Mouse (Mus musculus): Measurements from ENCODE around the gene Synpr.
"Not testable (repeated sequence)": the region's sequence is repeated elsewhere in the genome, so short reads cannot be mapped to it uniquely, and the experiment has no call there.

The Synpr gene

DNA sequence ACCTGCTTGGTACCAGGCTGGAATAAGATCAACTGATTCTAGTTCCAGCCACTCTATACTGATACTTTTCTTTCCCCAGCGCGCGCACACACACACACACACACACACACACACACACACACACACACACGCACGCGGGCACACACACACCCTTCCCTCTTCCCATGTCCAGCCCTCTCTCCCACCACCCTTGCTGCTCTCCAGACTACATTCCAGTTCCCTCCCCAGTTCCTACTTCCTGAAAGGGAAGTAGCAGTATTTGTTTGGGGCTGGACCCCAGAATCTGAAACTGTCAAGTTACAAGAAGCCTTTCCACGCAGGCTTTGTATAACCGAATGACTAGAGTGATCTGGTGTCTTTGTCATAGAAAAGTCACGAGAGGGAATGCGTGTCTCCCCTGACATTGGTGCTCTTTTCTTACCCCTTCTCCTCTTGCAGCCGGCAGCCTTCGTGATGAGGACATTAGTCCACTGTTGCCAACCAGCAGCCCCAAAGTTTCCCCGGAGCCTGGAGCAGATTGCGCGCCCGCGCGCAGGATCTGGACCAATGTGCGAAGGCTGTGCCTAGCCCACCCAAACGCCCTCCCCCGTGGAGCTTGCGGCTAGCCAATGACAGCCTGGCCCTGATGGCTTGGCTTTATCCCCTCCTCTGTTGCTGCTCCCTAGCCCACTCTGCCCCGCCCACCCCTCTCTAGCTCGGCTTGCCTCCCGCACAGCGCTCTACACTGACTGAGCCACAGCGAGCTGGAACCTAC is at the start of gene Synpr:
Gene Synpr (plus strand): TSS at position 690 of the 754 bp plus-strand sequence.
- no peak for DNase-seq (ENCODE audit: low read depth, low spot score)

- DNase-seq (ENCODE audit: low read depth, low spot score) = peak; percentile 57
Observed at GRCm38 (mm10) chr14:13236929-13237328, 47.7 kb upstream of the Synpr start.

DNA sequence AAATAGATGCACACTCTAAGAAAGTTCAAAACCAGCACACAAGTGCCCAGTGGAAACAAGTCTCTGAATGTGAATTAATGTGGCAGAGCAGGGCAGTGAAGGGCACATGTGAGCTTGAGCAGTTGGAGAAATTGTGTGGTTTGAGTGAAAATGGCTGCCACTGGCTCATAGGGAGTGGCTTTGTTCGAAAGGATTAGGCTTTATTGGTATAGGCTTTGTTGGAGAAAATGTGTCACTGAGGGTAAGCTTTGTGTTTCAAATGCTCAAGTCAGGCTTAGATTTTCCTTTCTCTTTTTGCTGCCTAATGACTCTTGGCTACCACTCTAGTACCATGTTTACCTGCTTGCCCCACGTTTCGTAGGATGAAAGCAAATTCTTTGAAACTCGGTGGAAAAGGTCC is 37.1 kb upstream of the Synpr start:
- DNase-seq (ENCODE audit: low read depth, low spot score) = no peak

DNA sequence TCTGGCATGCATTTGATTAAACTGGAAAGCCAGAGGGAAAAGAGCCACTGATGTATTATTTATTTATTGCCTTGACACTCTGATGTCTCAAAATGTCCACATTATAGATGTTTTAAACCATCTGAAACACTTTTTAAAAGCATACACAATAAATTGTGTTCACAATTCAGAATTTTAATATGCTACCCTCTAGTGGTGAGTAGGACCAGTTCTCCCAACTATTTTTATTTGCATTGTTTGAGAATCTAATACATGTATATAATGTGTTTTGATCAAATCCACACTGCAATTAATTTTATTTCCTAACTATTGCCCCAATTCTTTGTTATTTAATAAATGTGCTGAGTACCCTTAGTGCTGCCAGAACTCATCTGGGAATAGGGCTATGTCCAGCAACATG is 35.2 kb upstream of the Synpr start:
- no peak for DNase-seq (ENCODE audit: low read depth, low spot score)

DNA sequence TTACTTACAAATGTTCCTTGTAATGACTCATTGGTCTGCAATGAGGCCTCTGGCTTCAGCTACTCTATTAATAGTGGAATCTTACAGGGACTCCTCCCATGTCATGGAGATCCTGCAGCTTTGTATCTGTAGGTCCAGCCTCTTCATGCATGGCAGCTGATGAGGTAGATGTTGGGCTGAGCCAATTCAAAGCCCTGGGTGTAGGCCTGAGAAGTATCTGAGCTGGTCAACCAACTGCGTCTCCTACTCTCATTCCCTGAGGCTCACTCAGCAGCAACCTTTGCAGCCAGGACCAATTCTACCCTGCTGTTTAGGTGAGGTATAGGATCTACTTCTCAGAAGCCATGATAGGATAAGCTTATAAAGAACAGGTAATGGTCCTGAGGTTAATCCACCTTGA is 32.0 kb upstream of the Synpr start:
- DNase-seq (ENCODE audit: low read depth, low spot score) = peak; percentile 2

DNA sequence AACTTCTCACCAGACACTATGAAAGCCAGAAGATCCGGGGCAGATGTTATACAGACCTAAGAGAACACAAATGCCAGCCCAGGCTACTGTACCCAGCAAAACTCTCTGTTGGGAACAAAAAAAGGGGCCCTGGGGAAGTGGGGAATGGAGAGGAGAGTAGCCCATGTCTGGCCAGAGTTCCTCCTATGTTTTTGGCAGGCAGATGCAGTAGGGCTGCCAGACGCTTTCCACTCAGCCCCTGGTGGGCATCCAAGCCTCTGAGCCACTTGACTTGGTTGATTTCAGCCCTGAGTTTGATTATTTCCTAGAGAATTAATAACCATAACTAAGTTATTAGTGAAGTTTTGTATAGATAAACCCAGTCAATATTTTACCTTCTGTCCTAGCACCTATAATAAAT is 29.8 kb upstream of the Synpr start:
- DNase-seq (ENCODE audit: low read depth, low spot score) = not testable (repeated sequence)

DNA sequence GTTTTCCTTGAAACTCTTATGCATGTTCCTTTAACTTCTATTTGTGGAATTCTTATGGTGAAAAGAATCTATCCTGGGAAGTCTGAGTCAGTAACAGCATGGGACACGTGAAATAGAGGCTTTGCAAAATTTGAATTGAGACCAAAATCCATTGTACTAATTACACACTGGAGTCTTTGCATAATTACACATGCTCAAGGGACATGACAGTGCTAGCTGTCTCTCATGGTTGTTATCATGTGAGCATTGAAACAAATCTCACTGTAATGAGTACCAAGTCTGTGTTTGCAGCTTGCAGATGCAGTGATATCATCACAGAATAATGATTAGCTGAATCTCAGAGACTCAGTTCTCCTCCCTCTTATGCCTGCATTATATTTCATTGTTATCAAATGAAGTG is 22.2 kb upstream of the Synpr start:
- DNase-seq (ENCODE audit: low read depth, low spot score) = no peak

- DNase-seq (ENCODE audit: low read depth, low spot score) = no peak
Observed at GRCm38 (mm10) chr14:13266331-13266730, 18.2 kb upstream of the Synpr start.

- DNase-seq (ENCODE audit: low read depth, low spot score) = no peak
Observed at GRCm38 (mm10) chr14:13267181-13267580, 17.4 kb upstream of the Synpr start.

- no peak for DNase-seq (ENCODE audit: low read depth, low spot score)
Observed at GRCm38 (mm10) chr14:13283211-13283610, 1.4 kb upstream of the Synpr start.

- no peak for DNase-seq (ENCODE audit: low read depth, low spot score)
Observed at GRCm38 (mm10) chr14:13284845-13285198, 242 bp downstream of the Synpr start.

- DNase-seq (ENCODE audit: low read depth, low spot score) = no peak
Observed at GRCm38 (mm10) chr14:13285341-13286130, 956 bp downstream of the Synpr start.

- no peak for DNase-seq (ENCODE audit: low read depth, low spot score)
Observed at GRCm38 (mm10) chr14:13294200-13294599, 9.6 kb downstream of the Synpr start.

- DNase-seq (ENCODE audit: low read depth, low spot score) = no peak
Observed at GRCm38 (mm10) chr14:13314323-13314722, 29.7 kb downstream of the Synpr start.

DNA sequence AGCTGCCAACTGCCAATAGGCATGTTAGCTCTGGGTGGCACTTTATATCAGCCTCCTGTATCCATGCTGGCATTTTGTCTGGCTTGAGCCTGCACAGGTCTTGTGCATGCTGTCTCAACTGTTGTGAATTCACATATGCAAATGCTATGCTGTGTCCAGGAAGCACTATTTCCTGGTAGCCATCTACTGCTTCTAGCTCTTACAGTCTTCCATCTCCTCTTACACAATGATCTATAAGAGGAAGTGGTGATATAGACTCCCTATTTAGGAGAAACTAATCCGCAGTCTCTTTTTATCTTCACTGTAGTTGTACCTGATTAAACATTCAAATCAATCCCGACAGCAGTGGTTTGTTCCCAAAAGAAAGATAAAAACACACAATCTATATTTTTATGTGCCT is 43.9 kb downstream of the Synpr start:
- DNase-seq (ENCODE audit: low read depth, low spot score) = no peak

- DNase-seq (ENCODE audit: low read depth, low spot score) = no peak
Observed at GRCm38 (mm10) chr14:13332497-13333306, 48.1 kb downstream of the Synpr start.

DNA sequence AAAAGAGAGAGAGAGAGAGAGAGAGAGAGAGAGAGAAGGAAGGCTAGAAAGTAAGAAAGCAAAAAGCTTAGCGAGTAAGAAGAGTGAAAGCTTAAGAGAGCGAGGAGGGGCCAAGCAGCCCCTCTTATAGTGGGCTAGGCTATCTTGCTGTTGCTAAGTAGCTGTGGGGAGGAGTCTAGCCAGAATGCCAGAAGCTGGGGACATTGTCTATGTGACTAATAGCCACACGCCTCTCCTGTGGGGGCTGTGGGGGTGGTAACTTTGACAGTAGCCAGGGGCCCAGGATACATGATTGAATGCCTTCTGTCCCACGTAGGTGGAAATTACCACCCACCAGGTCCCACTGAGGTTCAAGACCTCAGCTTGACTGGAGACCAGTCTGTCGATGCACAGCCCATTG is 48.8 kb downstream of the Synpr start:
- no peak for DNase-seq (ENCODE audit: low read depth, low spot score)

- no peak for DNase-seq (ENCODE audit: low read depth, low spot score)
Observed at GRCm38 (mm10) chr14:13336162-13336561, 51.6 kb downstream of the Synpr start.

DNA sequence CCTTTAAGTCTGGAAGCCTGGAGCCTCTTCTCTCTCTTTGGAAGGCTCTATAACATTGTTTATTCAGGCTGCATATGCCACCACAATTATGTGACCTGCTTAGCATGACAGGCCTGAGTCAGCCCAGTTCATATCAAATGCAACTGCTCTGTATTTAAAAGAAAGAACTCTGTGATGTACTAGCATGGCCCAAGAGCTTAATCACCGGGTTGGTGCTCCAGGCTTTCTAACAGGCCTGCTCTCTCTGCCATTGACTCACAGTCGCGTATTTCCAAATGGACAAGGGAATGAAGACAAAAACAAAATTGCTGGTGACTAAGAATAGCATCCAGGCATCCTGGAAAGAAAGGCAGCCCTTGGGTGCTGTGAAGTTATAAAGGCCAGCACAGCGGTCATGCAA is 56.1 kb downstream of the Synpr start:
- no peak for DNase-seq (ENCODE audit: low read depth, low spot score)

DNA sequence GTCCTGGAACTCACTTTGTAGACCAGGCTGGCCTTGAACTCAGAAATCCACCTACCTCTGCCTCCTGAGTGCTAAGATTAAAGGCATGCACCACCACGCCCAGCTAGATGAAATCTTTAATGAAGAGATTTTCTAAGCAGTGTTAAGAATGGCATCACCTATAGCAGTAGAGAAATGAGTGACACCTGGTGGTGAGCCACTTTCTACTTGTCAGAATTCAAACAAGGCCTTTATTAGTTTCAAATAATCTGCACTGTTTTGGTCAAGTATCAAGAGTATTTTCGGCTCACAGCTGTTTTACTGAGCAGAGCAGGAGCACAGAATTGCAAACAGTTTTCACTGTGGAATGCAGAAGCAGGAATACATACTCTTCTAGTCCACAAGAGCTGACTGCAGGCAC is 59.7 kb downstream of the Synpr start:
- no peak for DNase-seq (ENCODE audit: low read depth, low spot score)

DNA sequence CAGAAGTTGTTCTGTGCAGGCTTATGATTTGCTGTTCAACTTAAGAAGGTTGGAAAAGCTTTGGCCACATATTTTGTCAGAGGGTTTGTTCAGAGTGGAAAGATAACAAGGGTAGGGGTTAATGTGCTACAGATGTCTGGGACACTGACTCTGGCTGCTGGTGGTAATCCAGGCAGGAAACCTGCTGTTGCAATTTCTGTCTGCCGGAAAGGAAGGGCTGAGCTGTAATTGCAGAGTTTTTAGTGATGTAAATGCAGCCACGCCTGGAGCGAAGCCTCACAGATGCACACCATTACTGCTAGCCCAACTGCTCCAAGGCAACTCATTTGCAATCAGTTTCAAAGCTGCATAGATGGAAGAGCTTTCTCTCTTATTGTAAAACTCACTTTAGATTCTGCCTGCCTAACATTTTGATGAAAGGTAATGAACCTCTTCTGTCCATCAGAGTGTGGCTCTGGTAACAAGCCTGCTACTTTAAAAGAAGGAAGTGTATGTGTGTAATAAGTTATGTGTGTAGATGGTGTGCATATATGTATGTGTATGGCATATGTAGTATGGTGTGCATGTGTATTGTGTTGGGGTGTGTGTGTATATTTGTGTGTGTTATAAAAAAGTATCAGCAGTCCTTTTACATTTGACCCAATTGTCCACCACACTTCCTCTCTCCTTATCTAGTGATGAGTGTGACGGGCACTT is 64.7 kb downstream of the Synpr start:
- DNase-seq (ENCODE audit: low read depth, low spot score) = no peak

DNA sequence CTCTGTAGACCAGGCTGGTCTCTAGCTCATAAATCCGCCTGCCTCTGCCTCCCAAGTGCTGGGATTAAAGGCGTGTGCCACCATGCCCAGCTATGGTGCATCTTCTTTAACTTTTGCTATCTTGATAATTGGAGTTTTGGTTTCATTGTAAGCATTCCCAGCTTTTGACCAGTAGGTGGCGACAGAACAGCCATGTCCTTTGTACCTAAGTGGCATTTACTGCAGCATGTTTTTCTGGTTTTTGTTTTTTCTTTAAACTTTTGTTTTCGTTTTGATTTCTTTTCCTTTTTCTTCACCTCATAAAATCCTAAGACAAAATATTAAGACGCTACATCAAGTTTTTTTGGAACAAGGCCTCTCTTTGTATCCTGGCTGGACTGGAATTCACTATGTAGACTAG is 69.6 kb downstream of the Synpr start:
- peak; percentile 62 for DNase-seq (ENCODE audit: low read depth, low spot score)

Measured in 3T3-L1 (cell line).